Mouse (Mus musculus) neural tube, postnatal 0 days (tissue): ENCODE measurements around the gene Dennd6b. TPM values are rescaled to one million over a fixed set of nuclear protein-coding genes. Genes with fewer than 3 reads are reported as not detected.

Source experiments
- microRNA-seq: library from miRNA; unstranded; fragments of <30 nt; microRNA quantifications from one replicate; pipeline ENCODE4, GENCODE M21; 2016
- polyA plus RNA-seq: library from polyadenylated mRNA; unstranded; fragments of >200 nt; fragmentation: Nextera tagmentation; extraction: Ambion mirVana; gene quantifications from 2 replicates; pipeline ENCODE4 v1.2.1, GENCODE M21; 2015

Dennd6b gene
- polyA plus RNA-seq = 58.4 and 74.1 TPM in 2 replicates

DNA sequence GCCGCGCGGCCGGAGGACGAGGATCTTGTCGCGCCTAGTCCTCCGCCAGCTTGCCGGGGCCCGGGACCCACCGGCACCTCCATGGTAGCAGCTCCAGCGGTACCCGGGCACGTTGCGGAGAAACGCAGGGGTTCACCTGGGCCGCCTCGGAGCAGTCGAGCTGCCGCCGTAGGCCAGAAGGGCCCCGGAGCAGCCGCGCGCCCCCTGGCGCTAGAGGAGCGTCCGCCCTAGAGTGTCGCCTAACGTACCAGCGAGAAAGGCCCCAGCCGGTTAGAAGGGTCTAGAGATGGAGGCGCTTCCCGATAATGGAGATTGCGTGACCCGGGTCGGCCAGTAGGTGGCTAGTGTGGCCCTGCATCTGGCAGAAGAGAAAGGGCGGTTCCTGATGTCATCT lies at the start of gene Dennd6b:
Gene Dennd6b, minus strand, starts transcription at position 184 of the 394 bp plus-strand sequence.

DNA sequence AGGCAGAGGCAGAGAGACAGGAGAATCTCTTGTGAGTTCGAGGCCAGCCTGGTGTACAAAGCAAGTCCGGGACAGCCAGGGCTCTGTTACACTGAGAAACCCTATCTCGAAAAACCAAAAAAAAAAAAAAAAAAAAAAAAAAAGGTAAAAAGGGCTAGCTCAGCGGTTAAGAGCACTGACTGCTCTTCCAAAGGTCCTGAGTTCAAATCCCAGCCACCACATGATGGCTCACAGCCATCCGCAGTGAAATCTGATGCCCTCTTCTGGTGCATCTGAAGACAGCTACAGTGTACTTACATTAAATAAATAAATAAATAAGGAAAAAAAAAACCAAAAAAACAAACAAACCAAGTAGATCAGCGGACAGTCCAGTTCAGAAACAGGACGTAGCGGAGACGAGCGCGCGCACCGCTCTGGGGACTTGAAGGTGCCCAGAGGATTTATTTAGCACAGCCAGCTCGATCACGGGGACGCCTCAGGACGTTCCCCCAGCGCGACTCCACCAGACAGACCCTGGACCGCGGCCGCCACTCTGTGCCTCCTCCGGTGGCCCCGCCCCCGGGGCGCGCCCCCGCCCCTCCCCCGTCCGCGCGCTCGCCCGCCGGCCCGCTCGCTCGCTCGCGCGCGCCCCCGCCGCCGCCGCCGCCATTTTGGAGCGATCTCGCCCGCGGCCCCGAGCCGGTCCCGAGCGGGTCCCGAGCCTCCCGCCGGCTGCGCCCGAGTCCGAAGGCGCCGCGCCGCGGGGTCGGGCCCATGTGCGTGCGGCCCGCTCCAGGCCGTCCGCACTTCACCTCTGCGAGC lies 14.8 kb upstream of the Dennd6b start, which contains the start of gene Ppp6r2:
Gene Ppp6r2, plus strand, starts transcription at position 639 of the 801 bp plus-strand sequence.

DNA sequence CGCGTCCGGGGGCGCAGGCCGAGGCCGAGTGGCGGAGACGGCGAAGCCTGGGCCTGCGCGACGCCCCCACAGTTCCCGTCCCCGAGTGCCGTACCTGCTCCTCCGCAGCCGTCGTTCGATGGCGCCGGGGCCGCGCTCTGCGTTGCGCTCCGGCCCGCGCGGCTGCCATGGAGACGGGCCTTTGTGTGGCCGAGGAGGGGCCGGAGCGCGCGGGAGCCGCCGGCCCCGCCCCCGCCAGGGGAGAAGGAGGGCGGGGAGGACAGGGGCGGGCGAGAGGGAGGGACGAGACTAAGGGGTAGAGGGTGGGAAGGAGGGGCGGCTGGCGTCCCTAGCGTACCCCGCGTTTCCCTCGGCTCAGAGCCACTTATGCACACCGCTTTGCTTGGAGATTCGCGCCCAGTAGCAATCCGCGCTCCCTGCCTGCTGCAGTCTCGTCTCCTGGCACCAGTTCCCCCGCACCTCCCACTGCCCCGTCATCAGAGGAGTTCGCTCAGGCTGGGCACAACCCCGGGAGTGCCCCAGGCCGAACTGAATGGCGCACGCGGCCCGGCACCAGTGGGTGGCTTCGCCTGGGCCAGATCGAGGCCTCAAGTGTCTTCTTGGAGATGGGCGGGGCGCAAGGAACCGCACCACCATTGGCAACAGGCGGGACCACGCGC lies 15.6 kb downstream of the Dennd6b start, which contains the start of gene Plxnb2:
Gene Plxnb2, minus strand, starts transcription at position 218 of the 659 bp plus-strand sequence.

DNA sequence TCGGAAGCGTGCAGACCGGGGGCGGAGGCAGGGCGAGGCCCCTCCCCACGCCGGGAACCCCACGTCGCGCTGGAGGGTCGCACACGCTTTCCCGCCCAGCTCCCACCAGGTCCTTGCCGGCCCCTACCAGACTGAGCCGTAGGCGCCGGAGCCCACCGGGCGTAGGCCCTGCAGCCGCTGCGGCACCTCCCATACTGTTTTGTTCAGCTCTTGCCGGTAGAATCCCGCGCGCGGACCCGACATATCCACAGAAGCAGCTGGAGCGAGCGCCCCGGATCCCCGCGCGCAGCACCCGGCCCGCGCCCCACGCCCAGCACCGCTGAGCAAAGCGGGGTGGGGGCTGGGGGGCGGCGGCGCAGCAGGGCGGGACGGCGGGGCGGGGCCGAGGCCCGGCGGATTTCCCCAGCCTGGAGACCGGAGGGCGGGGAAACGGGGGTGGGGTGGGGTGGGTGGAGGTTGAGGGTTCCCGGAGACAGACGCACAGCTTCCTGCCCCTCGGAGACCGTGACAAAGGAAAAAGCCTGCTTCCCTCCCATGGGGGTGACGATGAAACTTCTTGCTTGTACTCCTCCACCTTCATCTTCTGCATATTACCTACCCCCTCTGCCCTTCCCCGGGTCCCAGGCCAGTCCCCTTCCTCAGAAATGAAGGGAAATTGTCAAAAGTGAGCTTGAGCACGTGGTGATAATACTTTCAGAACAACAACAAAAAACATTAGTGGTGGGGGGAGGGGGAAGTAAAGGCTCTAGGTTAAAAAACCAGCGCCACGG lies 46.8 kb downstream of the Dennd6b start, which contains the start of gene Mapk11:
Gene Mapk11, minus strand, starts transcription at position 358 of the 770 bp plus-strand sequence.

DNA sequence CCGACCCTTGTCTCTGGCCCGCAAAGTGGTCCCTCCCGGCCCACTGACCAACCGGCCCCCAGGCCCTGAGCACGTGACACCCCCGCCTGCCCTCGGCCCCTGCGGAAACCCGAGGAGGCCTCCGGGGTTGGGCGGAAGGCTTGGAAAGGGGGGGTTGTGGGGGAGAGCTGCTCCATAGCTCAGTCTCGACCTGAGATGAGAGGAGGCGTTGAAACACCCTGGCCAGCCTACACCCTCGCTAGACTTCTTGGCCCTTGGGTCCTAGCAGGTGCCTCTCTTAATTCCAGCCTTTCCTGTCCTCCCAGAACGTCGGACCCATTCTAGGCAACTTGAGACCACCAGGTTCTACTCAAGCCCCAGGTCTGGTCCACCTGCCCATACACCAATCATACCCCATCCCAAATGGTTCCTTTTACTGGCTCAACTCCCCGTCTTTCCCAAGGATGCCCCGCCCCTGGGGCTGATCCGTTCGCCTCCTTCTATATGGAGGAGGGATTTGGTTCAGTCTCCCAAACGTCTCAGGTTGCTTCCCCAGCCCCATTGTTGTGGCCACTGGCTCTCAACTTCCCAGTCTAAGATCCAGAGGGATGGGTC lies 55.5 kb downstream of the Dennd6b start, which contains the start of gene Mapk12:
Gene Mapk12, minus strand, starts transcription at position 45 of the 594 bp plus-strand sequence.

Small RNA genes lying within 50 kb of the gene (microRNA-seq; reads per million reads assigned to microRNA genes)
- gene Mir6958 = 5.5 reads per million, percentile 13 among the genes with 10 or more reads in this experiment
- gene Mir7118 = not detected

Other genes starting within 250 kb of the Dennd6b start
- gene Ttll8, start 242.1 kb downstream of the Dennd6b start, polyA plus RNA-seq = 0.19 and 0.23 TPM in 2 replicates
- 67.4 and 69.0 TPM in 2 replicates for gene Mlc1, start 217.5 kb downstream of the Dennd6b start, polyA plus RNA-seq
- not detected in 2 replicates for gene Mov10l1, start 213.6 kb downstream of the Dennd6b start, polyA plus RNA-seq
- 13.4 and 14.9 TPM in 2 replicates for gene Panx2, start 136.8 kb downstream of the Dennd6b start, polyA plus RNA-seq
- 29.1 and 35.5 TPM in 2 replicates for gene Trabd, start 121.4 kb downstream of the Dennd6b start, polyA plus RNA-seq
- 21.0 and 22.3 TPM in 2 replicates for gene Selenoo, start 107.4 kb downstream of the Dennd6b start, polyA plus RNA-seq
- 8.1 and 13.9 TPM in 2 replicates for gene Tubgcp6, start 73.4 kb downstream of the Dennd6b start, polyA plus RNA-seq
- gene Hdac10, start 67.8 kb downstream of the Dennd6b start, polyA plus RNA-seq = 19.1 and 23.8 TPM in 2 replicates
- 4.0 and 5.5 TPM in 2 replicates for gene Mapk12, start 55.8 kb downstream of the Dennd6b start, polyA plus RNA-seq
- gene Mapk11, start 46.9 kb downstream of the Dennd6b start, polyA plus RNA-seq = 12.0 and 15.0 TPM in 2 replicates
- gene Plxnb2, start 15.7 kb downstream of the Dennd6b start, polyA plus RNA-seq = 40.8 and 51.5 TPM in 2 replicates
- 65.8 and 68.3 TPM in 2 replicates for gene Ppp6r2, start 15.1 kb upstream of the Dennd6b start, polyA plus RNA-seq
- 74.8 and 96.2 TPM in 2 replicates for gene Sbf1, start 118.8 kb upstream of the Dennd6b start, polyA plus RNA-seq
- not detected in 2 replicates for gene Adm2, start 126.2 kb upstream of the Dennd6b start, polyA plus RNA-seq
- gene Miox, start 137.9 kb upstream of the Dennd6b start, polyA plus RNA-seq = not detected in 2 replicates
- gene Lmf2, start 159.2 kb upstream of the Dennd6b start, polyA plus RNA-seq = 28.3 and 29.6 TPM in 2 replicates
- 76.3 and 87.7 TPM in 2 replicates for gene Ncaph2, start 159.2 kb upstream of the Dennd6b start, polyA plus RNA-seq
- gene Sco2, start 177.3 kb upstream of the Dennd6b start, polyA plus RNA-seq = 22.7 and 27.6 TPM in 2 replicates
- 1.7 and 3.0 TPM in 2 replicates for gene Tymp, start 180.5 kb upstream of the Dennd6b start, polyA plus RNA-seq
- gene Odf3b, start 182.8 kb upstream of the Dennd6b start, polyA plus RNA-seq = 9.3 and 9.6 TPM in 2 replicates
- 0.06 TPM in 1 of 2 replicates, not detected in the other for gene Klhdc7b, start 188.4 kb upstream of the Dennd6b start, polyA plus RNA-seq
- not detected in 2 replicates for gene Syce3, start 214.0 kb upstream of the Dennd6b start, polyA plus RNA-seq
- gene Cpt1b, start 229.4 kb upstream of the Dennd6b start, polyA plus RNA-seq = 1.5 and 1.7 TPM in 2 replicates
- 4.9 and 6.1 TPM in 2 replicates for gene C730034F03Rik, start 233.1 kb upstream of the Dennd6b start, polyA plus RNA-seq
- not detected in 2 replicates for gene Gm44502, start 233.2 kb upstream of the Dennd6b start, polyA plus RNA-seq
- 86.6 and 91.5 TPM in 2 replicates for gene Chkb, start 233.4 kb upstream of the Dennd6b start, polyA plus RNA-seq